Mouse (Mus musculus) cerebellum, adult 2 months (tissue): ENCODE data around the gene Pip4k2b. TPM values are rescaled to one million over a fixed set of nuclear protein-coding genes. Genes with fewer than 3 reads are reported as not detected.

Experiments used
- DNase-seq, 2 experiments: peaks; one replicate each; pipeline ENCODE4 v3.0.0; 2021
- H3K27ac ChIP-seq: fragments of 200-500 bp; 2 replicates; pipeline ENCODE4 v1.5.1; 2012; ENCODE audit warnings: low read length, control low read depth, inconsistent platforms; ENCODE audit not compliant: insufficient read depth
- H3K27me3 ChIP-seq: fragments of 200-500 bp; 2 replicates; pipeline ENCODE4 v1.6.1; 2012; ENCODE audit warnings: inconsistent platforms, mild to moderate bottlenecking, low read length, moderate library complexity; ENCODE audit not compliant: control insufficient read depth, insufficient read depth
- H3K4me1 ChIP-seq: fragments of 200-500 bp; 2 replicates; pipeline ENCODE4 v1.6.1; 2011; ENCODE audit warnings: low read length; ENCODE audit not compliant: control insufficient read depth, insufficient read depth
- H3K4me3 ChIP-seq: fragments of 200-500 bp; replicated peaks from 2 replicates; pipeline ENCODE3; 2011; ENCODE audit warnings: mild to moderate bottlenecking, low read depth, low read length, control low read depth; ENCODE audit not compliant: insufficient read depth
- CTCF ChIP-seq: fragments of 200-500 bp; IDR thresholded peaks from 2 replicates; pipeline ENCODE4 v1.5.1; 2011; ENCODE audit warnings: low read depth, mild to moderate bottlenecking, control low read depth, low read length, moderate library complexity, borderline replicate concordance; ENCODE audit not compliant: insufficient read depth
- POLR2A ChIP-seq: fragments of 200-500 bp; IDR thresholded peaks from 2 replicates; pipeline ENCODE4 v1.6.1; 2011; ENCODE audit warnings: low read length, control low read depth, borderline replicate concordance; ENCODE audit not compliant: insufficient read depth
- WGBS: fragments of 180-500 bp; shearing (Covaris S2); methylation state at CpG from one replicate; pipeline ENCODE4 v1.1.7; 2018; 5-methylcytosine and 5-hydroxymethylcytosine counted together
- polyA plus RNA-seq: library from polyadenylated mRNA; depleted of rRNA; stranded (reverse); fragments of >200 nt; gene quantifications from 2 replicates; pipeline ENCODE4 v1.2.3, GENCODE M21; 2012

Pip4k2b gene
- polyA plus RNA-seq, 1 experiment: 49.5 TPM

- TF ChIP-seq POLR2A (peak; percentile 68; the same call in 1 of the 2 replicates), CTCF (no peak)
- peak within 1 kb of the TSS; percentile 53 for H3K27ac ChIP-seq
- H3K4me1 ChIP-seq: peaks cover 3% of the 10 kb centered on the region
- under 1% methylated on average over 35 of the region's 35 CpGs for WGBS
- H3K27me3 ChIP-seq: no peaks in the 10 kb centered on the region
- DNase-seq: peak; percentile 99 to 100
- peak within 1 kb of the TSS; percentile 98 for H3K4me3 ChIP-seq
These were observed 41.3 kb downstream of the Pip4k2b start, which contains the start of gene Psmb3 for GRCm38 (mm10) chr11:97703039-97703826. Gene Psmb3 (plus strand): TSS chr11:97703399.

- under 1% methylated on average over 24 of the region's 24 CpGs for WGBS
- peak; percentile 86 to 91 for DNase-seq
- TF ChIP-seq CTCF (no peak), POLR2A (no peak)
- H3K27me3 ChIP-seq: no peaks in the 10 kb centered on the region
- peak overlapping the region; percentile 53 for H3K27ac ChIP-seq
- peaks cover 3% of the 10 kb centered on the region for H3K4me1 ChIP-seq
- H3K4me3 ChIP-seq: peak overlapping the region; percentile 91
These were observed 42.1 kb downstream of the Pip4k2b start for GRCm38 (mm10) chr11:97702393-97702745.

GRCm38 (mm10) chr11:97701581-97702392 is 42.7 kb downstream of the Pip4k2b start:
- Histone ChIP-seq H3K4me3 (peak overlapping the region; percentile 91), H3K27ac (no peak overlapping the region), H3K4me1 (peaks cover 3% of the 10 kb centered on the region), H3K27me3 (no peaks in the 10 kb centered on the region)
- 42% methylated on average over 15 of the region's 15 CpGs for WGBS
- DNase-seq: no peak
- TF ChIP-seq CTCF (no peak), POLR2A (no peak)

- Histone ChIP-seq H3K27ac (peak overlapping the region; percentile 91), H3K4me3 (peak overlapping the region; percentile 92), H3K27me3 (no peaks in the 10 kb centered on the region), H3K4me1 (peaks cover 3% of the 10 kb centered on the region)
- TF ChIP-seq CTCF: no peak
- DNase-seq: no peak
- 17% methylated on average over 30 of the region's 30 CpGs for WGBS
These were observed 43.5 kb downstream of the Pip4k2b start for GRCm38 (mm10) chr11:97700746-97701580.

- Histone ChIP-seq H3K27me3 (no peaks in the 10 kb centered on the region), H3K4me3 (peak within 1 kb of the TSS; percentile 92), H3K4me1 (peaks cover 9% of the 10 kb centered on the region), H3K27ac (peak within 1 kb of the TSS; percentile 91)
- under 1% methylated on average over 85 of the region's 85 CpGs for WGBS
- DNase-seq: peak; percentile 88 to 89
- peak; percentile 44; the same call in 1 of the 2 replicates for TF ChIP-seq POLR2A
- TF ChIP-seq CTCF: no peak
These were observed 44.3 kb downstream of the Pip4k2b start, which contains the start of gene Pcgf2 for GRCm38 (mm10) chr11:97700003-97700745. Gene Pcgf2 (minus strand): TSS chr11:97700497.

GRCm38 (mm10) chr11:97699626-97700002 is 44.9 kb downstream of the Pip4k2b start:
- 0% methylated on average over 9 of the region's 9 CpGs for WGBS

More at GRCm38 (mm10) chr11:97699626-97700002, 44.9 kb downstream of the Pip4k2b start:
- H3K4me3 ChIP-seq: peak overlapping the region; percentile 92
- H3K4me1 ChIP-seq: peaks cover 8% of the 10 kb centered on the region
- no peaks in the 10 kb centered on the region for H3K27me3 ChIP-seq
- peak overlapping the region; percentile 91 for H3K27ac ChIP-seq
- peak; percentile 84 to 87 for DNase-seq
- TF ChIP-seq CTCF: no peak
- peak; percentile 87; the same call in 1 of the 2 replicates for TF ChIP-seq POLR2A
